Mouse (Mus musculus): Measurements from ENCODE around the gene Coq7. TPM values are rescaled to one million over a fixed set of nuclear protein-coding genes. Genes with fewer than 3 reads are reported as not detected.

The Coq7 gene
- polyA plus RNA-seq, 1 experiment from 2014 or later = 107 TPM

- 1% methylated on average over 18 of the region's 18 CpGs for WGBS
- Histone ChIP-seq H3K9me3 (replicated peaks; ENCODE audit: control insufficient read depth, low read length) (no peaks in the 10 kb centered on the region), H3K27me3 (ENCODE audit: control insufficient read depth, insufficient read depth, low read length) (no peaks in the 10 kb centered on the region), H3K27ac (replicated peaks; ENCODE audit: low read depth, low read length) (no peak overlapping the region), H3K4me2 (ENCODE audit: low read depth, low read length) (no peak overlapping the region), H3K36me3 (replicated peaks; ENCODE audit: control insufficient read depth, insufficient read depth, low read depth, low read length) (no peaks in the 10 kb centered on the region), H3K4me1 (ENCODE audit: control insufficient read depth, insufficient read depth, low read length) (no peaks in the 10 kb centered on the region), H3K4me3 (ENCODE audit: low read depth, low read length) (no peak overlapping the region), H3K9ac (replicated peaks; ENCODE audit: low read length) (no peak overlapping the region)
- ATAC-seq (replicated peaks; ENCODE audit: insufficient number of reproducible peaks, low FRiP score, low TSS enrichment, low read depth) (peak; percentile 66), DNase-seq (ENCODE audit: low spot score) (peak; percentile 79)
Observed at GRCm38 (mm10) chr7:118518687-118519086, 14.5 kb downstream of the Coq7 start.

DNA sequence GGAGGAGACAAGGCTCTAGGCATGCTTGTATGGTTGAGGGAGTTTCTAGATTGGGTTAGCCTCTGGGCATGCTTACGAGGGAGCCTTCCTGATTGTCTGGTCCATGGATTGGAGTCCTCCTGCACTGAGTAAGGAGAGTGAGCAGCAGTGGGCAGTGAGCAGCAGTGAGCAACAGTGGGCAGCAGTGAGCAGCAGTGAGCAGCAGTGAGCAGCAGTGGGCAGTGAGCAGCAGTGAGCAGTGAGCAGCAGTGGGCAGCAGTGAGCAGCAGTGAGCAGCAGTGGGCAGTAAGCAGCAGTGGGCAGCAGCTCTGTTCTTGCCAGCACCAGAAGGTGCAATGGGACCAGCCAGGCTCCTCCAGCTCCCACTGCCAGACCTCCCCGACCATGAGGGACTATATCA lies 15.3 kb downstream of the Coq7 start:
- H3K9ac ChIP-seq (replicated peaks; ENCODE audit: low read length) = no peak overlapping the region
- H3K4me1 ChIP-seq (ENCODE audit: control insufficient read depth, insufficient read depth, low read length) = no peaks in the 10 kb centered on the region
- ATAC-seq (replicated peaks; ENCODE audit: insufficient number of reproducible peaks, low FRiP score, low TSS enrichment, low read depth) = no peak
- H3K9me3 ChIP-seq (replicated peaks; ENCODE audit: control insufficient read depth, low read length) = no peaks in the 10 kb centered on the region
- H3K4me3 ChIP-seq (ENCODE audit: low read depth, low read length) = no peak overlapping the region
- H3K4me2 ChIP-seq (ENCODE audit: low read depth, low read length) = no peak overlapping the region
- no peaks in the 10 kb centered on the region for H3K27me3 ChIP-seq (ENCODE audit: control insufficient read depth, insufficient read depth, low read length)
- no peak overlapping the region for H3K27ac ChIP-seq (replicated peaks; ENCODE audit: low read depth, low read length)
- no peaks in the 10 kb centered on the region for H3K36me3 ChIP-seq (replicated peaks; ENCODE audit: control insufficient read depth, insufficient read depth, low read depth, low read length)
- 62% methylated on average over 2 of the region's 2 CpGs for WGBS
- DNase-seq (ENCODE audit: low spot score) = peak; percentile 29

- ATAC-seq (replicated peaks; ENCODE audit: insufficient number of reproducible peaks, low FRiP score, low TSS enrichment, low read depth) = no peak
- H3K4me3 ChIP-seq (ENCODE audit: low read depth, low read length) = no peak overlapping the region
- H3K27ac ChIP-seq (replicated peaks; ENCODE audit: low read depth, low read length) = no peak overlapping the region
- no peak overlapping the region for H3K9ac ChIP-seq (replicated peaks; ENCODE audit: low read length)
- H3K9me3 ChIP-seq (replicated peaks; ENCODE audit: control insufficient read depth, low read length) = no peaks in the 10 kb centered on the region
- no peaks in the 10 kb centered on the region for H3K27me3 ChIP-seq (ENCODE audit: control insufficient read depth, insufficient read depth, low read length)
- no peaks in the 10 kb centered on the region for H3K36me3 ChIP-seq (replicated peaks; ENCODE audit: control insufficient read depth, insufficient read depth, low read depth, low read length)
- no peaks in the 10 kb centered on the region for H3K4me1 ChIP-seq (ENCODE audit: control insufficient read depth, insufficient read depth, low read length)
- WGBS = 81% methylated on average over 7 of the region's 7 CpGs
- H3K4me2 ChIP-seq (ENCODE audit: low read depth, low read length) = no peak overlapping the region
- DNase-seq (ENCODE audit: low spot score) = no peak
Observed at GRCm38 (mm10) chr7:118508556-118508955, 24.6 kb downstream of the Coq7 start.

GRCm38 (mm10) chr7:118503844-118504243 lies 29.3 kb downstream of the Coq7 start:
- no peaks in the 10 kb centered on the region for H3K27me3 ChIP-seq (ENCODE audit: control insufficient read depth, insufficient read depth, low read length)
- ATAC-seq (replicated peaks; ENCODE audit: insufficient number of reproducible peaks, low FRiP score, low TSS enrichment, low read depth) (no peak), DNase-seq (ENCODE audit: low spot score) (no peak)
- no peak overlapping the region for H3K27ac ChIP-seq (replicated peaks; ENCODE audit: low read depth, low read length)
- 47% methylated on average over 4 of the region's 4 CpGs for WGBS
- no peaks in the 10 kb centered on the region for H3K4me1 ChIP-seq (ENCODE audit: control insufficient read depth, insufficient read depth, low read length)
- no peak overlapping the region for H3K4me2 ChIP-seq (ENCODE audit: low read depth, low read length)
- H3K36me3 ChIP-seq (replicated peaks; ENCODE audit: control insufficient read depth, insufficient read depth, low read depth, low read length) = no peaks in the 10 kb centered on the region
- H3K9me3 ChIP-seq (replicated peaks; ENCODE audit: control insufficient read depth, low read length) = no peaks in the 10 kb centered on the region
- no peak overlapping the region for H3K9ac ChIP-seq (replicated peaks; ENCODE audit: low read length)
- no peak overlapping the region for H3K4me3 ChIP-seq (ENCODE audit: low read depth, low read length)

GRCm38 (mm10) chr7:118502333-118502732 lies 30.8 kb downstream of the Coq7 start:
- no peak overlapping the region for H3K9ac ChIP-seq (replicated peaks; ENCODE audit: low read length)
- H3K9me3 ChIP-seq (replicated peaks; ENCODE audit: control insufficient read depth, low read length) = no peaks in the 10 kb centered on the region
- ATAC-seq (replicated peaks; ENCODE audit: insufficient number of reproducible peaks, low FRiP score, low TSS enrichment, low read depth) = no peak
- no peak overlapping the region for H3K27ac ChIP-seq (replicated peaks; ENCODE audit: low read depth, low read length)
- H3K4me1 ChIP-seq (ENCODE audit: control insufficient read depth, insufficient read depth, low read length) = no peaks in the 10 kb centered on the region
- no peak for DNase-seq (ENCODE audit: low spot score)
- H3K4me2 ChIP-seq (ENCODE audit: low read depth, low read length) = no peak overlapping the region
- H3K27me3 ChIP-seq (ENCODE audit: control insufficient read depth, insufficient read depth, low read length) = no peaks in the 10 kb centered on the region
- 80% methylated on average over 8 of the region's 8 CpGs for WGBS
- H3K4me3 ChIP-seq (ENCODE audit: low read depth, low read length) = no peak overlapping the region
- no peaks in the 10 kb centered on the region for H3K36me3 ChIP-seq (replicated peaks; ENCODE audit: control insufficient read depth, insufficient read depth, low read depth, low read length)

DNA sequence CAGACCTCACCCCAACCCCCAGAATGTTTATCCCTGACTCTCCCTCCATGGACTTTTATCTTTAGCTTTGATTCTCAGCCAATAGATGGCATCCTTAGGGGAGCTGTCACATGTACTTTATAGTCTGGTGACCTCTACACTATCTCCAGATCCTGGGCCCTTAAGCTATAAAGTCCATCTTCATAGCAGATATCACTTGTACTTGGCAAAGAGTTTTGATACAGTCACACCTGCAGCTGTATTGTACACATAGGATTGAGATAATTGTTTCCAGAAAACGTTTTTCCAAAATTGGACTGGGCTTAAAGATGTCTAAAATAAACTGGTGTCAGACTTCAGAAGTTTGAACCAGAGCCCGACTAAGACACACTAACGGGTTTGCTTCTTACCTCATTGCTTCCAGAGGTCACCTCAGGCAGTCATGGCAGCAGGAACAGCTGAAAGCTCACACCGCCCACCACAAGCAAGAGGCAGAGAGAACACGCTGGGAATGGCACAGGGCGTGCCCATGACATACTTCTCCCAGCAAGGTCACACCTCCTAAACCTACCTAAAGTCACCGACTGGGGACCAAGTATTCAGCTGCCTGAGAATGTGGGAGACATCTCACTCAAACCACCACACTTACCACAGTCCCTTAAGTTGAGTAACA lies 33.2 kb downstream of the Coq7 start:
- ATAC-seq (replicated peaks; ENCODE audit: insufficient number of reproducible peaks, low FRiP score, low TSS enrichment, low read depth) = no peak
- H3K27me3 ChIP-seq (ENCODE audit: control insufficient read depth, insufficient read depth, low read length) = no peaks in the 10 kb centered on the region
- no peaks in the 10 kb centered on the region for H3K9me3 ChIP-seq (replicated peaks; ENCODE audit: control insufficient read depth, low read length)
- no peaks in the 10 kb centered on the region for H3K4me1 ChIP-seq (ENCODE audit: control insufficient read depth, insufficient read depth, low read length)
- H3K9ac ChIP-seq (replicated peaks; ENCODE audit: low read length) = no peak overlapping the region
- no peak for DNase-seq (ENCODE audit: low spot score)
- no peak overlapping the region for H3K4me2 ChIP-seq (ENCODE audit: low read depth, low read length)
- H3K27ac ChIP-seq (replicated peaks; ENCODE audit: low read depth, low read length) = no peak overlapping the region
- WGBS = 57% methylated on average over 7 of the region's 7 CpGs
- no peaks in the 10 kb centered on the region for H3K36me3 ChIP-seq (replicated peaks; ENCODE audit: control insufficient read depth, insufficient read depth, low read depth, low read length)
- no peak overlapping the region for H3K4me3 ChIP-seq (ENCODE audit: low read depth, low read length)

DNA sequence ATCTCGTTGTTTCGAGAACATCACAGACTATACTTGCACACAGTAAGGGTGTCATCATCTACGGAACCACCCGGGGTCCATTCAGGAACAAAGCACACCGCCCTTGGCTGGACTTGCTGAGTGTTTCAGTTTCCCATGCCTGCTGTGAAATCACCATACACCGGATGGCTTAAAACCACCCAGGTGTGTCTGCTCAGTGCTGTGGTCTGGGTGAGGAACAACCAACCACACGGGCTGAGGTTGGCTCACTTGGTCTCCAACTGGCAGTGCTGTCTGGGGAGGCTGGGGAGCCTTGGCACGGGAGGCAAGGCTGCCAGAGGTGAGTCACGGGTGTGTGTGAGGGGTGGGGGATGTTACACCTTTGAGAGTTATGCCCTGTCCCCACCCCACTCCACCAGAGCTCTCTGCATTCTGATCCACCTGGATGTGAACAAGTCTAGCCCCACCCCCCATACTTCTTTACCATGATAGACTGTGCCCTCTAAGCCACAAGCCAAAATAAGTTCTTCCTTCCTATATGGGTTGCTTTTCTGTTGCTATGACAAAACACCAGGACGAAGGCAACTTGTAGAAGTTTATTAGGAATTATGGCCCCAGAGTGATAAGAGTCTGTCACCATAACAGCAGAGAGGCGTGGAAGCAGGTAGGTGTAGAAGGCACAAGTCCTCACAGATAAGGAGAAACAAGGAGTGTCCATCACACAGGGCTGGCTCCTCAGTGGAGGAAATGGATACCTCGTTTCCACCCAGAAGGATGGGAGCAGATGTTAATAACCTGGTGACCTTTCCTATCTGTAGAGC lies 34.0 kb downstream of the Coq7 start:
- ATAC-seq (replicated peaks; ENCODE audit: insufficient number of reproducible peaks, low FRiP score, low TSS enrichment, low read depth) = no peak
- Histone ChIP-seq H3K4me3 (ENCODE audit: low read depth, low read length) (no peak overlapping the region), H3K9me3 (replicated peaks; ENCODE audit: control insufficient read depth, low read length) (no peaks in the 10 kb centered on the region), H3K4me1 (ENCODE audit: control insufficient read depth, insufficient read depth, low read length) (no peaks in the 10 kb centered on the region), H3K36me3 (replicated peaks; ENCODE audit: control insufficient read depth, insufficient read depth, low read depth, low read length) (no peaks in the 10 kb centered on the region), H3K4me2 (ENCODE audit: low read depth, low read length) (no peak overlapping the region), H3K27ac (replicated peaks; ENCODE audit: low read depth, low read length) (no peak overlapping the region), H3K9ac (replicated peaks; ENCODE audit: low read length) (no peak overlapping the region), H3K27me3 (ENCODE audit: control insufficient read depth, insufficient read depth, low read length) (no peaks in the 10 kb centered on the region)
- 85% methylated on average over 12 of the region's 12 CpGs for WGBS
- DNase-seq (ENCODE audit: low spot score) = no peak

DNA sequence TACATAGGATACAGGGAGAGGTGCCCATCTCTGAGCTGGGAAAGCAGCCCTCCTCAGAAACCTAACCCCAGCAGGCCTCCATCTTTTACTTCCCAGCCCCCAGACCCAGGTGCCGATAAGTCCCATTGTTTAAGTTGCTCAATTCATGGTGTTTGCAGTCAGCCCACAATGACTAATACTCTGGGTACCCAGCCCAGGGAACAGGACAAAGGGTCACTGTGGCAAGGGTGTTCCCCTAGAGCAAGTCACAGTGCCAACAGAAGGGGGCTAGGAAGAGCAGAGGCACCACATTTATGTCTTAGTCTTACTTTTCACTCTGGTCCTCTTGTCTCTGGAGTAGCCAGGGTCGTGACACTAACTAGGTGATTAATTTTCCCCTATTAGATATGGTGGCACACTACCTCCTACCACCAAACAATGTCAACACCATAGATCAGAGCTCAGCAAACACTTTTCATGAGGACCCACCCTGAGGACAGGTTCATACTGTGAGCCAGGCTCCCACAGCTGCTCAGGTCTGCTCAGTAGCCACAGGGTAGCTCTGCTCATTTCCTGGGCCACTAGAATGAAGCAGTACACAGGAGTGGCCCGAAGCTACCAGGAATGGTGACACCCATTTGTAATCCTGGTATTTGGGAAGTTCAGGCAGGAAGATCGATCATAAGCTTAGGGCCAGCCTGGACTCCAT lies 38.1 kb downstream of the Coq7 start:
- H3K36me3 ChIP-seq (replicated peaks; ENCODE audit: control insufficient read depth, insufficient read depth, low read depth, low read length) = no peaks in the 10 kb centered on the region
- 78% methylated on average over 4 of the region's 4 CpGs for WGBS
- ATAC-seq (replicated peaks; ENCODE audit: insufficient number of reproducible peaks, low FRiP score, low TSS enrichment, low read depth) (no peak), DNase-seq (ENCODE audit: low spot score) (no peak)
- no peaks in the 10 kb centered on the region for H3K9me3 ChIP-seq (replicated peaks; ENCODE audit: control insufficient read depth, low read length)
- peaks cover 9% of the 10 kb centered on the region for H3K27me3 ChIP-seq (ENCODE audit: control insufficient read depth, insufficient read depth, low read length)
- no peak overlapping the region for H3K9ac ChIP-seq (replicated peaks; ENCODE audit: low read length)
- no peak overlapping the region for H3K4me2 ChIP-seq (ENCODE audit: low read depth, low read length)
- H3K27ac ChIP-seq (replicated peaks; ENCODE audit: low read depth, low read length) = no peak overlapping the region
- no peaks in the 10 kb centered on the region; the same call in none of the 2 replicates for H3K4me1 ChIP-seq (ENCODE audit: control insufficient read depth, insufficient read depth, low read length)
- no peak overlapping the region for H3K4me3 ChIP-seq (ENCODE audit: low read depth, low read length)
